Comparison of ENCODE assay signal across 8 mouse cellular contexts in genomic region chr13:109212788-109213473, GRCm38 (mm10).
DNase-seq lines count a peak whose midpoint lies in the region; ATAC-seq lines count a peak whose summit lies in the region.

No protein-coding gene starts in this region.

- peak overlapping the region; percentile 41 for H3K4me2 ChIP-seq in neural tube, embryonic 12.5 days (replicated peaks)

- H3K4me3 ChIP-seq in forebrain, embryonic 10.5 days, result peak overlapping the region; percentile 19; the same call in 1 of the 2 replicates
- H3K4me3 ChIP-seq in neural tube, embryonic 12.5 days, result no peak overlapping the region

- 37% methylated on average over 13 of the region's 13 CpGs for WGBS in forebrain, embryonic 10.5 days
- 32% methylated on average over 12 of the region's 13 CpGs for WGBS in neural tube, embryonic 12.5 days

- no peak overlapping the region for H3K9ac ChIP-seq in neural tube, embryonic 12.5 days

- DNase-seq in cerebellum, postnatal 14 days, result peak; percentile 62 to 63
- DNase-seq in A20 (ENCODE audit: low read depth, low spot score), result peak; percentile 7
- DNase-seq in forebrain, embryonic 10.5 days (ENCODE audit: extremely low spot score, low spot score), result no peak
- DNase-seq in kidney, postnatal 10 days, result peak; percentile 46
- DNase-seq in thymus, adult 18-20 months, result no peak
- no peak for DNase-seq in spleen, postnatal 4 days (ENCODE audit: low spot score in 2 of 2)

- ATAC-seq in cerebellum, adult (ENCODE audit: insufficient number of reproducible peaks, low FRiP score, low TSS enrichment), result no peak
- peak; percentile 30; the same call in 1 of the 2 replicates for ATAC-seq in neural tube, embryonic 12.5 days (ENCODE audit: low FRiP score, low read depth)

- H3K27me3 ChIP-seq in forebrain, embryonic 10.5 days (ENCODE audit: poor library complexity, severe bottlenecking), result 0 out of 2 replicates have a peak, but pooled peaks cover 7% of the 10 kb centered on the region
- no peaks in the 10 kb centered on the region for H3K27me3 ChIP-seq in neural tube, embryonic 12.5 days (replicated peaks)

- H3K36me3 ChIP-seq in forebrain, embryonic 10.5 days (replicated peaks), result no peaks in the 10 kb centered on the region
- H3K36me3 ChIP-seq in neural tube, embryonic 12.5 days, result no peaks in the 10 kb centered on the region

- no peaks in the 10 kb centered on the region for H3K9me3 ChIP-seq in forebrain, embryonic 10.5 days
- H3K9me3 ChIP-seq in neural tube, embryonic 12.5 days, result no peaks in the 10 kb centered on the region

- no peak overlapping the region for H3K27ac ChIP-seq in forebrain, embryonic 10.5 days
- no peak overlapping the region for H3K27ac ChIP-seq in neural tube, embryonic 12.5 days

- H3K4me1 ChIP-seq in forebrain, embryonic 10.5 days, result no peaks in the 10 kb centered on the region; the same call in 1 of the 2 replicates
- H3K4me1 ChIP-seq in neural tube, embryonic 12.5 days, result no peaks in the 10 kb centered on the region

Comparison
In these comparisons a context has a peak if more than half of its experiments do, and no peak if none do; other contexts are left out.
1. DNase-seq: peak in cerebellum, postnatal 14 days (2 of 2), A20 (single experiment) and kidney, postnatal 10 days (single experiment); none in forebrain, embryonic 10.5 days (single experiment), thymus, adult 18-20 months (0 of 2) and spleen, postnatal 4 days (0 of 2).